Mouse (Mus musculus) ES-E14 (cell line): ENCODE measurements around the gene Kcmf1.

Experiments used
- HCFC1 ChIP-seq: IDR thresholded peaks from 2 replicates; pipeline ENCODE4 v1.6.1; 2012; ENCODE audit warnings: low read length, inconsistent platforms, borderline replicate concordance; ENCODE audit not compliant: insufficient read depth
- MAFK ChIP-seq: IDR thresholded peaks from 2 replicates; pipeline ENCODE4 v1.6.1; 2014; ENCODE audit warnings: mild to moderate bottlenecking, low read depth, low read length, inconsistent platforms; ENCODE audit not compliant: insufficient read depth
- ZC3H11A ChIP-seq: IDR thresholded peaks from 2 replicates; pipeline ENCODE4 v1.6.1; 2012; ENCODE audit warnings: low read depth, mild to moderate bottlenecking, inconsistent platforms, low read length, borderline replicate concordance

- TF ChIP-seq ZC3H11A = no peak
- TF ChIP-seq HCFC1 = no peak
- no peak for TF ChIP-seq MAFK
Measured at GRCm38 (mm10) chr6:72837756-72838155, 62.0 kb downstream of the Kcmf1 start.
